Mouse (Mus musculus) ZHBTc4 (cell line): Measurements from ENCODE around the gene Flt3l.
"Not testable (repeated sequence)": the region's sequence is repeated elsewhere in the genome, so short reads cannot be mapped to it uniquely, and the experiment has no call there.

Experiments
- DNase-seq: peaks from one replicate; pipeline ENCODE4 v3.0.0-alpha.2; 2011; ENCODE audit warnings: low read depth, low spot score

The Flt3l gene

DNA sequence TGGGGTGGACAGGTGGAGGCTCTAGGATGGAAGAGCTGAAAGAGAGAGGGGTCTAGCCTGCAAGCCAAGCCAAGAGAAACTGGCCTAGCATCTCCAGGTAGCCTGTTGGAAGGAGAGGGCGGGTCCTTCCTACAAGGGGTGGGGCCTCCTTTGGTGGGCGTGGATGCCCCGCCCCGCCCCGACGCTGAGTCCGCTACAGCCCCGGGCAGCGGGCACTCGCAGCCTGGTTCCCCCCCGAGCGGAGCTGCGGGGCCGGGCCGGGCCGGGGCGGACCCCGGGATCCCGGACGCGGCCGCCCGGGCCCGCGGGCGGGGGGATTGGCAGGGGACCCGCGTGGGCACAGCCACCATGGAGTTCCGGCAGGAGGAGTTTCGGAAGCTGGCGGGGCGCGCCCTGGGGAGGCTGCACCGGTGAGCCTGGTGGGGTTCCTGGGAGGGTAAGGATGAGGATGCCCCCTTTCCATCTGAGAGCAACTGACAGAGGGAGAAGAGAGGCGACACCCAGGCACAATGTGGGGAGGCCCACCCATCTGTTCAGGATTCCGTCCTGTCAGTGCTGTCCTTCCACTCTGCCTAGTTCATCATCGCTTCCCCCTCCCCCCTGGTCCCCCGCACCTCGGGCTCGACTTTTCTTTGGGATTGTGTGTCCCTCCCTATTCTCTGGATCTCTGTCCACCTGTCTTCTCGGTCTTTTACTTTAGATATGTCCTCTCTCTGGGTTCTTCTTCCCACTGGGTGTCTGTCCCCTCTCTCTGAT lies 27.7 kb upstream of the Flt3l start, which contains the start of gene Slc17a7:
Gene Slc17a7, plus strand, starts transcription at position 215 of the 756 bp plus-strand sequence.
- peak; percentile 74 for DNase-seq

GRCm38 (mm10) chr7:45162996-45163615 lies 26.9 kb upstream of the Flt3l start:
- DNase-seq: no peak

- no peak for DNase-seq
Observed at GRCm38 (mm10) chr7:45162551-45162950, 26.3 kb upstream of the Flt3l start.

DNA sequence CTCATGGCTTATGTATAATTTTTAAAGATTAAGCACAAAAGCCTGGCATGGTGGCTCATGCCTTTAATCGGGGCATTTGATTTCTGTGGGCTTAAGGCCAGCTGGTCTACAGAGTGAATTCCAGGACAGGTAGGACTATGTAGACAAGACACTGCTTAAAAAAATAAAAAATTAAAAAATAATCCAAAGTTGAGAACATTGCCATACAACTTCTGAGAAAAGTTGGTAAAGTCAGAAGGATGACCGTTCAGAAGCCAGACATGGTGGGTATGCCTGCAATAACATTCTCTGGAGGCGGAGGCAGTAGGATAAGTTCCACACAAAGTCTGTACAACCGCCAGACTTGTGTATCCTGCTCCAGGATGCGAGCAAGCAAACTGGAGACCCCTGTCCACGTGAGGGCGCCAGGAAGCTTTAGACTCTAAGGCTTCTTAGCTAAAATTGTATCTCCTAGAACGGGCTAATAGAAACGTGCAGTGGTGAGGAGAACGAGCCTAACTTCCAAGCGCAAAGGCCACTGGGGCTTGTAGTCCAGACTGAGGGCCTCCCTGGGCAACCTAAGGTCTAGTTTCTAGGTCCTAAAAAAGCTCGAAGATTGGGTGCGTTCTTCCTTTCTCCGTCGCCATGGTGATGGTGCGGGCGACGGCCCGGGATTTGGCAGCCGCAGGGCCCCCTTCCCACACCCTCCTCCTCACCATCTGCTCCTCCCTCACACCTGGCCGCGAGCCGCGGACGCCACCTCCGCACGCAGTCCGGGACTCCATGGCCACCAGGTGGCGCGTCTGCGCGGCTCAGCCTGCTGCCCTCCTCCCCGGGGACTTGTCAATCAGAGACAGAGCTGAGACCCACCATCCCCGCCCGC lies 25.6 kb upstream of the Flt3l start:
- DNase-seq: peak; percentile 96

GRCm38 (mm10) chr7:45160866-45161265 lies 24.6 kb upstream of the Flt3l start:
- DNase-seq: no peak

- no peak for DNase-seq
Observed at GRCm38 (mm10) chr7:45160316-45160800, 24.1 kb upstream of the Flt3l start.

DNA sequence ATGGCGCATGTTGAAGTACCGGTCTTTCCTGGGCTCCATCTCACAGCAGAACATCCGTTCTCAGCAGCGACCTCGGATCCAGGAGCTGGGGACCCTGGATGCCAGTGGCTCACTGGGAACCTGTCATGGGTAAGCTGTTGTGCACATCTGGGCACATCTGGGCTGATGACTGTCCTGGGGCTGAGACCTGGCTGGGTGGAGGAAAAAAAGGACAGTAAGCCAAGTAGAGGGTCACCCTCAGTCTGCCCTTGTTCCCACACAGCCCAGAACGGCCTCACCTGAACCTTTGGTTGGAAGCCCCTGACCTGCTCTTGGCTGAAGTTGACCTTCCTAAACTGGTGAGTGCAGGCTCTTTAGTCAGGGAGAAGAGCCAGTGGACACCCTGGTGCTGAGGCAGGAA lies 22.8 kb upstream of the Flt3l start:
- DNase-seq: no peak

GRCm38 (mm10) chr7:45157459-45157858 lies 21.2 kb upstream of the Flt3l start:
- DNase-seq: no peak

DNA sequence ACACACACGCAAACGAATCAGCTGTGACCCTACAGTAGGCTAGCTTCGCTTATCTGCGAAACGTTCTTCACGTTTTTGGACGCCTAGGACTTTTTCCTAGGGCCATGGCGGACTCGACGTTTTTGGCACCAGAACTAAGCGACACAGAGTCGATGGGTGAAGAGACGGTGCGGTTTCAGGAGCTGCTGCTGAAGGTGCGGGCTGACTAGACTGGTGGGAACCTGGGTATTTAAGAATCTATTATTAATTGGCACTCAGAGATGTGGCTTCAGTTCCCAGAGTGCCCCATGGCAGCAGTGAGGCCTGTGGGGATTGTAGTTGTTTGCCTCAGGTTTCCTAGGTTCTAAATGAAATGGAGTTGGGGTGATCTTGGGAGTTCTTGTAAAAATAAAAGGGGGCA lies 20.0 kb upstream of the Flt3l start:
- no peak for DNase-seq

GRCm38 (mm10) chr7:45155590-45155989 lies 19.4 kb upstream of the Flt3l start:
- peak; percentile 86 for DNase-seq

GRCm38 (mm10) chr7:45154993-45155514 lies 18.8 kb upstream of the Flt3l start:
- DNase-seq: peak; percentile 96

DNA sequence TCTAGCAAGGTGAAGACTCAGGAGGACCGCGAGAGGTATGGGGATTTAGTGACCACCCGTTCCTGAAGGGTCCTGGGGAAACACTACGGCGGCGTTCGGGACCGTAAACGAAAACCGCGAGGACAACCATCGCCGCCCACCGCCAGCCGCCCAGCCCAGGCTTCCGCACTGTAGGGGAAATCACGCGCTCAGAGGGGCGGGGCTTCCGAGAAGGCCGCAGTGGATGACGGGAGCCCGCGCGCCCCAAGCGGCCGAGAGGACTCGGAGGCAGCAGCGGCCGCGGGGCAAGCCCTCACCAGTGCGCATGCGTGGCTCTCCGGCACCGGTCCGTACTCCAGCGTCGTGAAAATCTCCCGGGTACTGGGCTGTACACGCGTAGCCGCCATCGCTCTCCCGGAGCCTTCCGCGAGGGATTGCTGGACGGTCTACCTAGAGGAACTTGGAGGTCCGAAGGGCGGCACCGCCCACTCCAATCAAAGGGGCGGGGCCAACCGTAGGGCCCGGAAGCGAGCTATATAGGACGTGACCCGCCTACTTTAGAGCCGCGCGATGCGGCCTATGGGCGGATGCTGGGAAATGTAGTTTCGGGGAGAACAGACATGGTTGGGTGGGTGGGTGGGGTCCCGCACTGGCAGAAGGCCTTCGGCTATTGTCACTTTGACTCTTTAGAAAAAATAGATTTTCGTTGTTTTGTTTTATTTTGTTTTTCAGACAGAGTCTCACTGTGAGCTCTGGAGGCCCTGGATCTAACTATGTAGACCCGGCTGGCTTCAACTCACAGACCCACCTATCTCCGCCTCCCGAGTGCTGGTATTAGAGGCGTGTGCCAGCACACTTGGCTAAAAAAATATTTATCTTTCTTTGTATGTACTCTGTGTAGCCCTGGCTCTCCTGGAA lies 18.1 kb upstream of the Flt3l start, which contains the start of the genes Pih1d1 and Aldh16a1:
Gene Pih1d1, plus strand, starts transcription at position 208 of the 897 bp plus-strand sequence.
Gene Aldh16a1, minus strand, starts transcription at position 489 of the 897 bp plus-strand sequence.
- peak; percentile 98 for DNase-seq

DNA sequence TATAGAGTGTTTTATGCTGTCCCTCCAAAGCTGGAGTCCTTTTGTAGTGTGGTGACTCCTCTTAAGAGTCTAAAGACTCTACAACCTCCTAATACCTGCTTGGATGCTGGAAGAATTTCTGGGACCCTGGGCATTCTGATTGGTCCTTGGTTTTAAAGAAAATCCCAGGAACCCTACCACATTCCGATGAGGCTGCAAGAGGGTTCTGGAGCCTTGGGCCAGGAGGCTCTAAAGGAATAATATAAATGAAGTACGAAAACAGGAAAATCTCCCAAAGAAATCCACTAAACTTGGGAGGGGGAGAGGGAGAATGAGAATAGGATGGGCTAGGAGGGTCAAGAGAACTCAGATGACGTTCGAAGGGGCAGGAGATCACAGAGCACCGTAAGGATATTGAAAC lies 17.4 kb upstream of the Flt3l start:
- DNase-seq: peak; percentile 54

DNA sequence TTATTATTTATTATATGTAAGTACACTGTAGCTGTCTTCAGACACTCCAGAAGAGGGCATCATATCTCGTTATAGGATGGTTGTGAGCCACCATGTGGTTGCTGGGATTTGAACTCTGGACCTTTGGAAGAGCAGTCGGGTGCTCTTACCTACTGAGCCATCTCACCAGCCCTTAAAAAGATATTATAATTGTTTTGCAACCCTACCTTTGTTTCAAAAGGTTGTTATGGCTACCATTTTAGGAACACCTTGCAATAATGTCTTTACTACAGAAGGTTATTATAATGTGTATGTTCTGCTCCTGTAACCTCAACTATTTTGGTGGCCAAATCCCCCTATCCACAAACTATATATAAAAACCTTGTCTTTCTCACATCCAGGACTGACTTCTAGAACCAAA lies 16.8 kb upstream of the Flt3l start:
- not testable (repeated sequence) for DNase-seq

DNA sequence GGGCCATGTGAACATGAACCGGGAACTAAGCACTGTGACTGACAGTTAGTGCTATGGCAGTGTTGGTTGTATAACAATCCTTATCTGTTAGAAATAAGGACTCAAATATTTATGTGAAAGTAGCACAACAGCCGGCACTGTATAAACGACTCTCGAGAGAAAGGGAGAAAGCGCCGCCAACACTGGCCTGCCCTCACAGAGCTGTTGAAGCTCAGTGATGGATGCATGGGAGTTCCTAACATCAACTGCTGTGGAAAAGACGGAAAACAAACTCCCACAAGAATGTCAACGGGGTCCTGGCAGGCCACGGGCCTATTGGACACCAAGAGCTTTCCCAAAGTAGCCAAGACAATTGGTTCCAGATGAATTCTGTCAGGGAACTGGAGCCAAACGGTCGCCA lies 15.1 kb upstream of the Flt3l start:
- DNase-seq: no peak

DNA sequence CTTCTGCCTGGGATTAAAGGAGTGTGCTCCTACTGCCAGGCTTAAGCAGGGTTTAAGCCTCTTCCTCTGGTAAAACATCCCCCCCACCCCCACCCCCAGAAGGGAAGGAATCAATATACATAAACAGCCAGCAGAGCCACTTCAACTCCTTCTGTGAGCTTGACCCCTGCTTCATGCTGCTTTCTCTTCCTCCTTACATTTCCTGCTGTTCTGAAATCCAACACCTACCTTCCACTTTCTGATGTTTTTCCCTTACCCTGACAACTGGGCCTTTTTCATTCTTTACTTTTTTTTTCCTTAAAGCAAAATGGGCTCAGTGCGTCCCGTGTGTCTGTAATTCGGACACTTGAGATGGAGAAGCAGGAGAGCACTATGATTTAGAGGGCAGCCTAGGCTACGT lies 14.1 kb upstream of the Flt3l start:
- DNase-seq: no peak

DNA sequence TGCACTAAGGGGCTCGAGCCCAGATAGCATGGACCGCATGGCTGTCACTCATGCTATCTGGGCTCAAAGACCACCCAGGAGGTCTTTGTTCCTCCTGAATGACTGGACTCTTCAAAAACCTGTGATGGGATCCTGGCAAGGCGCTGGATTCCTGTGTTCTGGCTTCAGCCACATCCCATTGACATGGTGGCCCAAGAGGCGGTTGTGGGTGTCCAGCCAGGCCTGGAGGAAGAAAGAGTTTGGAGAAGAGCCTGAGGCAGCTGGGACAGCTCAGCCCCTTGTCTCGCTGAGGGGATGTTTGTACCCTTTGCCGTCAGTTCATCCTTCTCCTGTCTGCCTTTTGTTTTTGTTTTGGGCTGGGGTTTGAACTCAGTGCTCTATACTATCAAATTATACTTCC lies 13.3 kb upstream of the Flt3l start:
- no peak for DNase-seq

GRCm38 (mm10) chr7:45148534-45149098 lies 12.4 kb upstream of the Flt3l start:
- DNase-seq: no peak

- DNase-seq: no peak
Observed at GRCm38 (mm10) chr7:45147899-45148298, 11.7 kb upstream of the Flt3l start.

DNA sequence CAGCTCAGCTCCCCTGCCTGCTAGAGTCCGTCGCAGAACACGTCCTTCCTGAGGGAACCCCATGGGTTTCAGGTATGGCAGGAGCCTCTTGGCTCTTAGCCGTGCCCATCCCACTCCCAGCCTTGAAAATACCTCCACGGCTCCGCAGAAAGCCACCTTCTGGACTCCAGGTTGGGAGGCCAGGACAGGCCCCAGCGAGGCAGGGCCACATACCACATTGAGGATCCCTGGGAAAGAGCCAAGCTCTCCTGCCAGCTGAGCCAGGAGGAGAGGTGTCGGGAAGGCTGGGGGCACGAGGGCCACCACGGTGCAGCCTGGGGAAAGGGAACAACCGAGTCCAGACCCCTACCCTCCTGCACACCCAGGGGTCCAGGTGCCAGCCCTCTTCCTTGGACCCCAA lies 11.0 kb upstream of the Flt3l start:
- DNase-seq: no peak
